Mouse (Mus musculus) liver, embryonic 14.5 days (tissue): ENCODE measurements around the gene Rnf180.

ENCODE experiments used
- CTCF ChIP-seq: IDR thresholded peaks from 2 replicates; pipeline ENCODE4 v1.5.1; 2016; ENCODE audit warnings: antibody characterized with exemption, low read depth, control low read depth
- EP300 ChIP-seq: IDR thresholded peaks from 2 replicates; pipeline ENCODE4 v1.6.1; 2016; ENCODE audit warnings: antibody characterized with exemption, low read depth

DNA sequence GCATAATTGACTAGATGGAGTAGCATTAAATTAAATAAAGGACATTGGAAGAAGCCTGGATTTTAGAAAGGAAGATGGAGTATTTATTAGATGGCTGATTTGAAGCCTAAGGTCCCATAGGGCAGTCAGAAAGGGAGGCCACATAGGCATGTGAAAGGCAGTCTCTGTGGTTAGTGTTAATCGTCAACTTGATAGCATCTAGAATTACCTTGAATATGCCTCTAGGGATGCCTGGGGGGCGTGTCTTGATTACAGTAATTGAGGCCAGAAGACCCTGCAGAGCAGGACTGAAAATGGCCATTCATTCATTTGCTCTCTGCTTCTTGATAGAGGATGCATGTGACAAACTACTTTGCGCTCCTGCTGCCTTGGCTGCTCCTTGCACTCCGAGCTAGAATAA is 9.4 kb upstream of the Rnf180 start:
- TF ChIP-seq CTCF: no peak
- no peak for TF ChIP-seq EP300
